26 mouse cellular contexts compared by ENCODE assay signal in the genomic region with DNA sequence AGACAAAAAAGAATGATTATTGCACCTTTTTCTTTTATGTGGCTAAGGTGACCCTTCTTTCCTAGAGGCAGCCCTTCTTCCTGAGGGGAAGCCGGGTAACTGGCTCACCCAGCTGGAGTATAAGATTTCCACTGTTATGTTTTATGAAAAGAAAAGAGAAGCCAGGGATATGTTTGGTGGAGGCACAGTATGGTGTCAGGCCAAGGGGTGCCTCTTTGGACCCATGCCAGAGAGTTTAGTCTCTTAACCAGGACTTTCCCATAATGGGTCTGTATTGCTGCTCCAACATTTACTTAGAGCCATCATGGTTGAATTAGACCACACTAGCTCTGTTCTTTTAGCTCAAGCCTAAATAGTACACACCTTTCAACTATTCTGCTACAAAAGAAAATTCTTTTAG. TPM values are rescaled to one million over a fixed set of nuclear protein-coding genes. Genes with fewer than 3 reads are reported as not detected.
DNase-seq lines count a peak whose midpoint lies in the region; ATAC-seq and TF ChIP-seq lines count a peak whose summit lies in the region.
"Had no signal": no experiment of that assay in that cellular context is flagged by ENCODE, and none has a peak within 500 bp of the region (broad histone marks: within the 10 kb centered on the region; RNA-seq: fewer than 3 reads in every experiment).

No protein-coding gene starts in this region.

- no peaks in the 10 kb centered on the region; the same call in 1 of the 2 replicates for H3K27me3 ChIP-seq in heart, embryonic 12.5 days (replicated peaks)
- no peaks in the 10 kb centered on the region for H3K27me3 ChIP-seq in hindbrain, embryonic 13.5 days
- H3K27me3 ChIP-seq in hindbrain, embryonic 11.5 days (ENCODE audit: control insufficient read depth, insufficient read depth, low read length): no peaks in the 10 kb centered on the region
- H3K27me3 ChIP-seq in liver, postnatal 0 days (ENCODE audit: insufficient read depth, low read length): no peaks in the 10 kb centered on the region
- H3K27me3 ChIP-seq in liver, embryonic 11.5 days (replicated peaks; ENCODE audit: control insufficient read depth, insufficient read depth, low read length): no peaks in the 10 kb centered on the region
- no peaks in the 10 kb centered on the region for H3K27me3 ChIP-seq in stomach, embryonic 16.5 days (ENCODE audit: control insufficient read depth, insufficient read depth, low read length)
- H3K27me3 ChIP-seq: embryonic facial prominence, embryonic 15.5 days; midbrain, embryonic 15.5 days; stomach, embryonic 15.5 days had no signal

- H3K27ac ChIP-seq in heart, embryonic 12.5 days (ENCODE audit: poor library complexity, severe bottlenecking): no peak overlapping the region
- H3K27ac ChIP-seq in hindbrain, embryonic 13.5 days: no peak overlapping the region
- no peak overlapping the region for H3K27ac ChIP-seq in hindbrain, embryonic 11.5 days (ENCODE audit: low read depth, low read length)
- no peak overlapping the region for H3K27ac ChIP-seq in liver, postnatal 0 days (ENCODE audit: low read depth)
- H3K27ac ChIP-seq in liver, embryonic 11.5 days (ENCODE audit: low read depth, low read length): no peak overlapping the region
- H3K27ac ChIP-seq in stomach, embryonic 16.5 days (ENCODE audit: low read length): no peak overlapping the region
- H3K27ac ChIP-seq: embryonic facial prominence, embryonic 15.5 days; gastrocnemius, adult 2 months; layer of hippocampus, adult 2 months; limb, embryonic 10.5 days; midbrain, embryonic 15.5 days; stomach, embryonic 15.5 days had no signal

- WGBS in heart, embryonic 12.5 days: 92% methylated on average over 1 of the region's 1 CpGs
- WGBS in hindbrain, embryonic 13.5 days: 72% methylated on average over 1 of the region's 1 CpGs
- 69% methylated on average over 1 of the region's 1 CpGs for WGBS in hindbrain, embryonic 11.5 days
- 81% methylated on average over 1 of the region's 1 CpGs for WGBS in liver, postnatal 0 days (ENCODE audit: insufficient replicate concordance)
- 94% methylated on average over 1 of the region's 1 CpGs for WGBS in liver, embryonic 11.5 days
- WGBS in stomach, embryonic 16.5 days: 50% methylated on average over 1 of the region's 1 CpGs

- no peak for TF ChIP-seq CTCF in liver, postnatal 0 days (IDR thresholded peaks at IDR 0.05; ENCODE audit: low read depth)

- peaks cover 11% of the 10 kb centered on the region; the same call in 1 of the 2 replicates for H3K4me1 ChIP-seq in heart, embryonic 12.5 days (replicated peaks)
- H3K4me1 ChIP-seq in hindbrain, embryonic 13.5 days (replicated peaks): peaks cover 8% of the 10 kb centered on the region; the same call in 1 of the 2 replicates
- no peaks in the 10 kb centered on the region for H3K4me1 ChIP-seq in hindbrain, embryonic 11.5 days (replicated peaks; ENCODE audit: control insufficient read depth, insufficient read depth, low read length)
- H3K4me1 ChIP-seq in liver, postnatal 0 days (ENCODE audit: insufficient read depth): peaks cover 10% of the 10 kb centered on the region; the same call in 1 of the 2 replicates
- H3K4me1 ChIP-seq in liver, embryonic 11.5 days (replicated peaks; ENCODE audit: control insufficient read depth, insufficient read depth, low read length): no peaks in the 10 kb centered on the region
- peaks cover 6% of the 10 kb centered on the region; the same call in 1 of the 2 replicates for H3K4me1 ChIP-seq in stomach, embryonic 16.5 days (ENCODE audit: control insufficient read depth, insufficient read depth, low read length)
- H3K4me1 ChIP-seq: embryonic facial prominence, embryonic 15.5 days; megakaryocyte, embryonic 14.5 days; midbrain, embryonic 15.5 days; stomach, embryonic 15.5 days had no signal

- no peaks in the 10 kb centered on the region for H3K9me3 ChIP-seq in heart, embryonic 12.5 days (replicated peaks)
- H3K9me3 ChIP-seq in hindbrain, embryonic 13.5 days: no peaks in the 10 kb centered on the region
- no peaks in the 10 kb centered on the region for H3K9me3 ChIP-seq in hindbrain, embryonic 11.5 days (ENCODE audit: control insufficient read depth, low read length)
- no peaks in the 10 kb centered on the region for H3K9me3 ChIP-seq in liver, postnatal 0 days (ENCODE audit: low read length)
- H3K9me3 ChIP-seq in liver, embryonic 11.5 days (ENCODE audit: control insufficient read depth, low read length): no peaks in the 10 kb centered on the region
- no peaks in the 10 kb centered on the region for H3K9me3 ChIP-seq in stomach, embryonic 16.5 days (replicated peaks; ENCODE audit: control insufficient read depth, low read length)
- H3K9me3 ChIP-seq: embryonic facial prominence, embryonic 15.5 days; limb, embryonic 10.5 days; megakaryocyte, embryonic 14.5 days; midbrain, embryonic 15.5 days; stomach, embryonic 15.5 days had no signal

- no peak for ATAC-seq in heart, embryonic 12.5 days (ENCODE audit: insufficient number of reproducible peaks, low FRiP score)
- no peak for ATAC-seq in hindbrain, embryonic 13.5 days (ENCODE audit: low FRiP score)
- ATAC-seq in hindbrain, embryonic 11.5 days (ENCODE audit: low FRiP score): no peak
- no peak for ATAC-seq in liver, postnatal 0 days
- ATAC-seq in liver, embryonic 11.5 days (replicated peaks; ENCODE audit: low FRiP score): no peak
- ATAC-seq in stomach, embryonic 16.5 days (ENCODE audit: insufficient read depth, low FRiP score): no peak
- ATAC-seq: forebrain, embryonic 14.5 days; midbrain, embryonic 15.5 days had no signal

- H3K4me2 ChIP-seq in heart, embryonic 12.5 days: no peak overlapping the region
- 0 out of 2 replicates have a peak overlapping the region, but pooled peaks have one; percentile 6 for H3K4me2 ChIP-seq in hindbrain, embryonic 13.5 days
- no peak overlapping the region for H3K4me2 ChIP-seq in hindbrain, embryonic 11.5 days (replicated peaks; ENCODE audit: low read depth, low read length)
- peak overlapping the region; percentile 32; the same call in 1 of the 2 replicates for H3K4me2 ChIP-seq in liver, postnatal 0 days (ENCODE audit: low read depth, low read length)
- no peak overlapping the region for H3K4me2 ChIP-seq in liver, embryonic 11.5 days
- H3K4me2 ChIP-seq in stomach, embryonic 16.5 days (ENCODE audit: low read depth, low read length): peak overlapping the region; percentile 27
- H3K4me2 ChIP-seq: embryonic facial prominence, embryonic 15.5 days; midbrain, embryonic 15.5 days; stomach, embryonic 15.5 days had no signal

- no peak for TF ChIP-seq EP300 in liver, postnatal 0 days (IDR thresholded peaks at IDR 0.05; ENCODE audit: low read depth)

- no peaks in the 10 kb centered on the region for H3K36me3 ChIP-seq in heart, embryonic 12.5 days
- H3K36me3 ChIP-seq in hindbrain, embryonic 13.5 days: no peaks in the 10 kb centered on the region
- H3K36me3 ChIP-seq in hindbrain, embryonic 11.5 days (ENCODE audit: control insufficient read depth, insufficient read depth, low read length): no peaks in the 10 kb centered on the region
- no peaks in the 10 kb centered on the region for H3K36me3 ChIP-seq in liver, postnatal 0 days (replicated peaks; ENCODE audit: insufficient read depth, low read length)
- no peaks in the 10 kb centered on the region for H3K36me3 ChIP-seq in liver, embryonic 11.5 days (ENCODE audit: control insufficient read depth, insufficient read depth, low read length)
- no peaks in the 10 kb centered on the region for H3K36me3 ChIP-seq in stomach, embryonic 16.5 days (ENCODE audit: control insufficient read depth, insufficient read depth, low read length)
- H3K36me3 ChIP-seq: embryonic facial prominence, embryonic 15.5 days; limb, embryonic 10.5 days; midbrain, embryonic 15.5 days; stomach, embryonic 15.5 days had no signal

- peak; percentile 37 for DNase-seq in heart, adult 11 months
- DNase-seq in hindbrain, embryonic 11.5 days (ENCODE audit: low spot score): no peak
- DNase-seq in liver, postnatal 0 days: no peak
- no peak for DNase-seq in liver, embryonic 11.5 days (ENCODE audit: low spot score)
- DNase-seq: adrenal gland, postnatal 10 days; cerebellum, adult 2 months; cerebellum, postnatal 36 days; embryo, embryonic 11 days; gastrocnemius, adult 2 months; kidney, adult 2 months; kidney, postnatal 25 days; liver; right cerebral cortex, adult 18-20 months; thymus, adult 2 months; thymus, postnatal 4 days had no signal

- no peak overlapping the region for H3K4me3 ChIP-seq in heart, embryonic 12.5 days
- no peak overlapping the region for H3K4me3 ChIP-seq in hindbrain, embryonic 13.5 days
- no peak overlapping the region for H3K4me3 ChIP-seq in hindbrain, embryonic 11.5 days (ENCODE audit: low read depth, low read length)
- H3K4me3 ChIP-seq in liver, postnatal 0 days (ENCODE audit: low read depth, low read length): no peak overlapping the region
- no peak overlapping the region for H3K4me3 ChIP-seq in liver, embryonic 11.5 days (ENCODE audit: low read depth, low read length)
- H3K4me3 ChIP-seq in stomach, embryonic 16.5 days (replicated peaks; ENCODE audit: low read length): no peak overlapping the region
- H3K4me3 ChIP-seq: embryonic facial prominence, embryonic 15.5 days; gastrocnemius, adult 2 months; layer of hippocampus, adult 2 months; limb, embryonic 10.5 days; megakaryocyte, embryonic 14.5 days; midbrain, embryonic 15.5 days; stomach, embryonic 15.5 days had no signal

- H3K9ac ChIP-seq in heart, embryonic 12.5 days: no peak overlapping the region
- H3K9ac ChIP-seq in hindbrain, embryonic 13.5 days: no peak overlapping the region
- no peak overlapping the region for H3K9ac ChIP-seq in hindbrain, embryonic 11.5 days (ENCODE audit: low read depth, low read length)
- no peak overlapping the region for H3K9ac ChIP-seq in liver, postnatal 0 days (replicated peaks)
- no peak overlapping the region for H3K9ac ChIP-seq in liver, embryonic 11.5 days (ENCODE audit: low read depth, low read length)
- no peak overlapping the region for H3K9ac ChIP-seq in stomach, embryonic 16.5 days (ENCODE audit: low read length)
- H3K9ac ChIP-seq: embryonic facial prominence, embryonic 15.5 days; midbrain, embryonic 15.5 days; stomach, embryonic 15.5 days had no signal

RNA-seq across cellular contexts. Expression of a gene that starts 20.3 kb away (rescaled TPM):
- 0.06 and 0.17 TPM in 2 replicates for polyA plus RNA-seq in heart, embryonic 12.5 days (2016; fragmentation: Nextera tagmentation; extraction: Ambion mirVana)
- not detected in 2 replicates for polyA plus RNA-seq in hindbrain, embryonic 13.5 days (2015; fragmentation: Nextera tagmentation; extraction: Ambion mirVana)
- 0.08 and 0.19 TPM in 2 replicates for polyA plus RNA-seq in hindbrain, embryonic 11.5 days (2014; fragmentation: Nextera tagmentation; extraction: Ambion mirVana)
- polyA plus RNA-seq in liver, postnatal 0 days (2015; fragmentation: Nextera tagmentation; extraction: Ambion mirVana): 0.05 TPM in 2 replicates
- polyA plus RNA-seq in liver, embryonic 11.5 days (2014; fragmentation: Nextera tagmentation; extraction: Ambion mirVana): not detected in 2 replicates
- polyA plus RNA-seq in stomach, embryonic 16.5 days (2015; fragmentation: Nextera tagmentation; extraction: Ambion mirVana): 2.1 and 3.1 TPM in 2 replicates
- polyA plus RNA-seq: forebrain, embryonic 14.5 days; limb, embryonic 10.5 days; midbrain, embryonic 15.5 days; neural tube, embryonic 14.5 days had no signal

Comparison
In these comparisons a context has a peak if more than half of its experiments do, and no peak if none do; other contexts are left out.
1. H3K4me2 ChIP-seq: peak in hindbrain, embryonic 13.5 days (single experiment), liver, postnatal 0 days (single experiment) and stomach, embryonic 16.5 days (single experiment); none in heart, embryonic 12.5 days (single experiment), hindbrain, embryonic 11.5 days (single experiment) and liver, embryonic 11.5 days (single experiment).